25 mouse cellular contexts compared by ENCODE assay signal in genomic region chr16:6227449-6227848, GRCm38 (mm10).
"Had no signal": no experiment of that assay in that cellular context is flagged by ENCODE, and none has a peak within 500 bp of the region (broad histone marks: within the 10 kb centered on the region; RNA-seq: fewer than 3 reads in every experiment).

No protein-coding gene starts in this region.

- H3K4me2 ChIP-seq: heart, embryonic 12.5 days; hindbrain, embryonic 12.5 days; hindbrain, embryonic 15.5 days; intestine, embryonic 15.5 days; limb, embryonic 12.5 days; liver, embryonic 11.5 days had no signal

- H3K36me3 ChIP-seq: heart, embryonic 10.5 days; heart, embryonic 12.5 days; hindbrain, embryonic 10.5 days; hindbrain, embryonic 12.5 days; hindbrain, embryonic 15.5 days; intestine, embryonic 15.5 days; limb, embryonic 10.5 days; limb, embryonic 12.5 days had no signal

- ATAC-seq: inflammation-experienced regulatory T-cells, adult 6 months; intestine, embryonic 15.5 days; intestine, postnatal 0 days had no signal

- H3K27me3 ChIP-seq: heart, embryonic 12.5 days; hindbrain, embryonic 12.5 days; hindbrain, embryonic 15.5 days; intestine, embryonic 15.5 days; limb, embryonic 12.5 days had no signal

- H3K9ac ChIP-seq: heart, embryonic 12.5 days; hindbrain, embryonic 12.5 days; hindbrain, embryonic 15.5 days; intestine, embryonic 15.5 days; limb, embryonic 12.5 days had no signal

- H3K27ac ChIP-seq: gastrocnemius, adult 2 months; heart, embryonic 10.5 days; hindbrain, embryonic 10.5 days; hindbrain, embryonic 12.5 days; hindbrain, embryonic 15.5 days; intestine, embryonic 15.5 days; layer of hippocampus, adult 2 months; limb, embryonic 10.5 days; limb, embryonic 12.5 days had no signal

- H3K9me3 ChIP-seq: heart, embryonic 10.5 days; heart, embryonic 12.5 days; hindbrain, embryonic 10.5 days; hindbrain, embryonic 12.5 days; hindbrain, embryonic 15.5 days; intestine, embryonic 15.5 days; limb, embryonic 10.5 days; limb, embryonic 12.5 days had no signal

- DNase-seq: gastrocnemius, adult 2 months; gastrocnemius, postnatal 10 days; gastrocnemius, postnatal 25 days; heart, adult 18-20 months; heart, postnatal 10 days; heart, postnatal 4 days; kidney, adult 18-20 months; kidney, adult 8-10 months; kidney, postnatal 10 days; kidney, postnatal 25 days; kidney, postnatal 4 days; liver had no signal

- H3K4me3 ChIP-seq: gastrocnemius, adult 2 months; heart, embryonic 10.5 days; heart, embryonic 12.5 days; hindbrain, embryonic 10.5 days; hindbrain, embryonic 12.5 days; hindbrain, embryonic 15.5 days; intestine, embryonic 15.5 days; layer of hippocampus, adult 2 months; left cerebral cortex, adult 2 months; limb, embryonic 10.5 days; limb, embryonic 12.5 days had no signal

- H3K4me1 ChIP-seq: heart, embryonic 10.5 days; heart, embryonic 12.5 days; hindbrain, embryonic 10.5 days; hindbrain, embryonic 12.5 days; hindbrain, embryonic 15.5 days; intestine, embryonic 15.5 days; limb, embryonic 10.5 days; limb, embryonic 12.5 days had no signal
